Mouse (Mus musculus) cerebellum, adult 11 months (tissue): ENCODE data around the gene Gm26727.
"Not testable (repeated sequence)": the region's sequence is repeated elsewhere in the genome, so short reads cannot be mapped to it uniquely, and the experiment has no call there.

Source experiments
- DNase-seq: peaks from one replicate; pipeline ENCODE4 v3.0.0; 2022

Gm26727 gene

DNA sequence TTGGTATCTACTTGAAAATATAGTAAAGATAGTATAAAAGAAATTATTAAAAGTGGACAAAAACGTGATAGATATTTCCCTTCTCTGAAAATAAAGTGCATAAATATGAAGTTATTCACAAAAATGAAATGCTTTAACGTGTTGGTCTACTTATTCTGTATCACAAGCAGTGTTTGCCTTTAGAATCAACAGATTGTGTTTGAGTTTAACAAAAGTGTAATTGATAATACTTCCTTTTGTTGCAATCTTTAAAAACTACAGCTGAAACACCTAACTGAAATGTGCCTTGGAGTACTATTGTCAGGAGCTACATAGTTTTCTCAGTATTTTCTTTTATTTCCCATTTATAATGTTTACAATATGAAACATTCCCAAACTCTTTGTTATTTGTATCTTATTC, at the start of gene Gm26727:
Gene Gm26727 (minus strand): TSS at position 101 of the 400 bp plus-strand sequence.
- no peak for DNase-seq

DNA sequence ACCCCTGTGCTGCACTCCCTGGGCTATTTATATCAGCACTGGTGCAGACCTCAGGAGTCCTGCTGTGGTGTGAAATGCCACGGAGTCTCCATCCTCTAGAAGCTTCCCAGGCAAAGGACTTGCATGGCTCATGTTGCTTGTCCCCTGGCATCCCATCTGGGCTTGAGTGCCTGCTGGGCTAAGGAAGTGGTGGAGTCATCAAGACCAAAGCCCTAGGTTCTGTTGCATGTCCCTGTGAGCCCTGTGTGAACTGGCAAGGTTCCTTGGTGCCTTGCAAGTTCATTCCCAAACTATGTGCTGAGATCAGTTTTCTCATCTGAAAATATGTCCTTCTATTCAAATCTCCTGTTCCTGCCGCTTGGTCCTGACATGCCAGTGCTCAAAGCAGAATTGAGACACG, 48.1 kb upstream of the Gm26727 start:
- no peak for DNase-seq

DNA sequence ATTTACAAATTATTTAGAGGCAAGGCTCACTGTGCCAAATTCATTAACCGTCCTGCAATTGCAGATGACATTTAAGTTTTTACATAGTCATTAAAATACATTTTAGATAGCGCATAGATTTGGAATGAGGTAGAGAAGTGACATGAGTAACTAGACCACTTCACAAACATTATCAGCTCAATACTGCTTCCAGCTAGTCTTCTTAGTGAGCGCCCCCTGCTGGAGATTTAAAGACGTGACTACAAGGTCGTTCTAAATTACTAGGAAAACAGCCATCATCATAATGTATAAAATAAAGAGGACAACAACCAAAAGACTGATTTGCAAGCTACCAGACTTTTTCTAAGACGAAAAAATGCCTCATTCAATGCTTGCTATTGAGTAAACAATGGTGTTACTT, 44.8 kb upstream of the Gm26727 start:
- peak; percentile 8 for DNase-seq

DNA sequence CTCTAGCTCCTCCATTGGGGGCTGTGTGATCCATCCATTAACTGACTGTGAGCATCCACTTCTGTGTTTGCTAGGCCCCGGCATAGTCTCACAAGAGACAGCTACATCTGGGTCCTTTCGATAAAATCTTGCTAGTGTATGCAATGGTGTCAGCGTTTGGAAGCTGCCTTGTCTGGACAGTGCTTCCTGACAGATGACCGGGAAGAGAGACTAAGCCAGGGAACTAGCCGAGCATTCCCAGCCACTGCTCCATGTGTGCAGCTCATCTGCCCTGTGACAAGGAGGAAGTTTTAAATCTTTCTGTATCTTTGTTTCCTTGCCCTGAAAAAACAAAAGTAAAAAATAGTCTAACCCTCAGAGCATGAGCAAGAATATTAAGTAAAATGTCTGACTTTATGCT, 37.0 kb upstream of the Gm26727 start:
- not testable (repeated sequence) for DNase-seq

DNA sequence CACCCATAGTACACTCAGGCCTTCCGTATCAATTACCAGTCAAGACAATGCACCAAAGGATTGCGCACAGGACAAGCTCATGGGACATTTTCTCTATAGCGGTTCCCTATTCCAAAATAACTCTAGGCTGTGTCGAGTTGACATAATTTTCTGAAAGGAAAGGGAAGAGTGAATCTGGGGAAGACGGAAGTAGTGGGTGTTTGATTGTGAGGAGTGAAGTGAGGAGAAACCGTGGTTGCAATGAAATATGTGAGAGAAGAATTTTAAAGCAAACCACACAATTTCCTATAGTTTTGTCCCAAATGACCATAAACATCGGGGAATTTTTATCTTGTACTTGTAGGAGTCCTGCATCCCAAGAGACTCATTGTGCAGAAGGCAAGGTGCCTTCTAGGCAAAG, 34.1 kb upstream of the Gm26727 start:
- DNase-seq, result no peak

DNA sequence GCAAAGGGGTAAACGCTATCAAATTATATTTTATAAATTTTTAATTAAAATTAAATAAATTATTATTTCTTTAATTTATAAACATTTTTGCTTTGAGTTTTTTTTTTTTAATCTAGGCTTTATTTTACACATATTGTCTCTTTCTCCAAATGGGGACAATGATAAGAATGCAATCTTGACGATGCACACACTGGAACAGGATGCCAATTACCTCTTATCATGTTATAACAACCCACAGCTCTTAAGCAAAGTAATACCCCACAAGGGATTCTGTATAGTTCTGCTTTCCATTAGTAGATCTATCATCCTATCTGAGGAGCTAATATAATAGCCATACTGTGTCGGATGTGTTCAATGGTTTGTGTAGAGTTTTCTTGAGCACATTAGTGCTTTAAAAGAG, 27.9 kb upstream of the Gm26727 start:
- no peak for DNase-seq

DNA sequence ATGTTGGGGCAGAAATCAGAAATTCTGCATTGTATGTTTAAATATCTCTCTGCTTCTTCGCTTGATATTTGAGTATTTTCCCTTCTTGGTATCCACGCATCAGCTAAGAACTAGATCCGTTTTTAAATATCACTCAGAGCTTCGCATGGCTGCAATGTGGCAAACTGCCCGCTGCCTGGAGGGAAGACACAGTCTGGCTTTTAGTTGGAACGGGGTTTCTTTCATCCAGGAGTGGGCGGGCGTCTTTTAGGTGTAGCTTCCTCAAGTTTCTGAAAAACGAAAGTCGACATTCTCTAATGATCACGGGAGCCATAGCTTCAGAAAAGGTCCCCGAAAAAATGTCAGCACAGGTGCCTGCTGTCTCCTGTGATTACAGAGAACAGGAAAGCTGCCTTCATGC, 14.2 kb upstream of the Gm26727 start:
- DNase-seq, result peak; percentile 1

DNA sequence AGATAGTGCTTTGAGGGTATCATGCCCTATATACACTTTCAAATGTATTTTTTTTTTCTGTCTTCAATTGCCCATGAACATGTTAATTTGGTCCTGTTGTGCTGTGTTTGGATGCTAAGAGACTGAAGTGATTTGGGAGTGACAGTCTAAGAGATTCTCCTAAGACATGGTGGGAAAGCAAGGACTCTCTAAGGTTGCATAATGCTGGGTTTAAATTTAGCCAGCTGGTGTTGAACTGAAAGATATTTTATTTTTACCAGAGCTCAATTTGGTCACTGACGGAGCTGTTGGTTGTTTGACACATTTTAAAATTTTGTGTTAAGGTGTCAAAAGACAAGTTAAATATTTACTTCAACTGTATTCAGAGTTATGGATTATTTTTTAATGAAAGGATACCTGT, 13.8 kb upstream of the Gm26727 start:
- DNase-seq, result no peak

DNA sequence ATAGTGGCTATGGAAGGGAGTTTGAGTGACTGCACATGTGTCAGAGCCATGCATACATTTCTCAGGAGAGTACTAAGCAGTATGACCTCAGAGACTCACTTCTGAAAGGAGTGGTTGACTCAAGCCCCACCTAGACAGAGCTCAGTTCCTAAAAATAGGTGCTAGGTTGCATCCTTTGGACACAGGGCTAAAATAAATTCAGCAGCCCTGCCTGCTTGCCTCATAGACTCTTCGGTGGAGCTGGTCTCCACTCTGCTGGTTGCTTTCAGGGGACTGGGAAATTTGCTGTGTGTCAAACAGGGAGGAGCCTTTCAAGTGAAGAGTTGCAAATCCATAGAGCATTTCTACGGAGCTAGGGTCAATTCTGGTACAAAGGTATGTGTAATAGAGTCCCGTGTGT, 12.8 kb upstream of the Gm26727 start, which contains the start of gene Xirp2:
Gene Xirp2 (plus strand): TSS at position 223 of the 400 bp plus-strand sequence.
- DNase-seq, result no peak

DNA sequence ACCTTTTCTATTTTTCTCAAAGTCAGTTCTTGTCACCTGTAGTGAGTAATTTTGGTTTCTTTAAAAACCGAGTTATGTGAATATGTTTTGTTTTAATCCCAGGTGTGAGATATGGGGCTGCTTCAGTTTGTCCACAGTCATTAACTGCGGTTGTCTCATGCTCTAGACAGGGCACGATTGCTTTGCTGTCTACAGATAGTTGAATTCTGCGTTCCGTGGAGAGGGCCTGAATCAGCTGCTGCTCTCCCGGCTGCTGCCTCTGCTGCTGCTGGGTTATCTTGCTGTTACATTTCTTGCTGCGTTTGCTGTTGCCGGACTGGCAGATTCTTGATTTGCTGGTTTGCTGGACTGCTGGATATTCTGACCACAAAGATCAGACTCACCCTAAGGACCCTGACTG, 5.3 kb upstream of the Gm26727 start:
- no peak for DNase-seq

DNA sequence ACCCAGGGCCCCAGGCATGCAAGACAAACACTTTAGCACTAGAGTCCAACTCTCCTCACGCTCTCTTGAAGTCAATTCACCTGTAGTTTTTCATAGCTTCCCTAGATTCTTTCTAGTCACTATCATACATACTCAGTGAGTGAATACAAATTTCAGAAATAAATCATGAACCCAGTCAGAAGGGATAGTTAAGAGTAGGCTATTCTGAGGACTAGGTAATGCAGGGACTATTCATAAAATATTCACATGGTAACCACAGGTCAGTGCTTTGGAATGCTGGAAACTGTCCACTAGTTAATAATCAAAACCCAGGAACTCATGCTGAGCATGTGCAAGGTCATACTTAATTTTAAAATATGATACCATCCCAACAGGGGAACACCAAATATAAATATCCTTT, 10.2 kb downstream of the Gm26727 start:
- no peak for DNase-seq

DNA sequence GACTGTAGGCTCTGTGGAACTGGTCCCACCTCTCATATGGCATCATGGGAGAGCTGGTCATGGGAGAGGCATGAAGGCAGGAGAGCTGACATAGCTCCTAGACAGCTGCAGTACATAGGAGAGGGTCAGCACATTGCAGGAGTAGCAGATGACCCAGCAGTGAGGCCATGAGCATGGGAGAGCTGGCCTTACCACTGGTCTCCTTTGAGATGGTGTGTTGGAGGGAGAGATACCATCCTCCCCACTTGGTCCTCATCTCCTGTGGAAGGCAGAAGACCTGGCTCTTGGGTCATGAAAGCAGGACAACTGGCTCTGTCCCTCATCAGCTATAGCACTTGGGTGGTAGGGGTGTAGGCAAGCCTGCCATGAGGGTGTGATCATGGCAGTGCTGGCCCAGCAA, 12.1 kb downstream of the Gm26727 start:
- DNase-seq, result no peak

DNA sequence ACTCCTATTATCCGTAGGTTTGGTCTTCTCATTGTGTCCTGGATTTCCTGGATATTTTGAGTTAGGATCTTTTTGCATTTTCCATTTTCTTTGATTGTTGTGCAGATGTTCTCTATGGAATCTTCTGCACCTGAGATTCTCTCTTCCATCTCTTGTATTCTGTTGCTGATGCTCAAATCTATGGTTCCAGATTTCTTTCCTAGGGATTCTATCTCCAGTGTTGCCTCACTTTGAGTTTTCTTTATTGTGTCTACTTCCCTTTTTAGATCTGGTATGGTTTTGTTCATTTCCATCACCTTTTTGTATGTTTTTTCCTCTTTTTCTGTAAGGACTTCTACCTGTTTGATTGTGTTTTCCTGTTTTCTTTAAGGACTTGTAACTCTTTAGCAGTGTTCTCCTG, 19.6 kb downstream of the Gm26727 start, which contains the start of gene Gm21830:
Gene Gm21830 (plus strand): TSS at position 301 of the 400 bp plus-strand sequence.
- not testable (repeated sequence) for DNase-seq
